Mouse (Mus musculus) neural tube, embryonic 11.5 days (tissue): ENCODE results near the gene Mllt6. TPM values are rescaled to one million over a fixed set of nuclear protein-coding genes. Genes with fewer than 3 reads are reported as not detected.

ENCODE experiments used
- ATAC-seq: fragments of 200-750 bp; cut with Nextera tagmentation; 2 replicates; pipeline ENCODE4 v1.8.0; 2017; ENCODE audit warnings: moderate number of reproducible peaks, mild to moderate bottlenecking, moderate TSS enrichment, moderate library complexity; ENCODE audit not compliant: insufficient read depth, low FRiP score, low TSS enrichment
- DNase-seq: peaks from one replicate; pipeline ENCODE4 v3.0.0-alpha.2; 2015; ENCODE audit warnings: low spot score
- H3K27ac ChIP-seq: fragments of 300-500 bp; sonication (generic); 2 replicates; pipeline ENCODE4 v1.5.1; 2014; ENCODE audit warnings: low read depth, mild to moderate bottlenecking, low read length
- H3K27me3 ChIP-seq: fragments of 300-500 bp; sonication (generic); 2 replicates; pipeline ENCODE4 v1.6.1; 2014; ENCODE audit warnings: mild to moderate bottlenecking, low read length, mixed read lengths; ENCODE audit not compliant: control insufficient read depth, insufficient read depth
- H3K36me3 ChIP-seq: fragments of 300-500 bp; sonication (generic); 2 replicates; pipeline ENCODE4 v1.6.1; 2014; ENCODE audit warnings: mild to moderate bottlenecking, low read length, moderate library complexity, mixed read lengths; ENCODE audit not compliant: control insufficient read depth, insufficient read depth
- H3K4me1 ChIP-seq: fragments of 300-500 bp; sonication (generic); 2 replicates; pipeline ENCODE4 v1.6.1; 2014; ENCODE audit warnings: low read length, mixed read lengths; ENCODE audit not compliant: control insufficient read depth, insufficient read depth
- H3K4me2 ChIP-seq: fragments of 300-500 bp; sonication (generic); 2 replicates; pipeline ENCODE4 v1.6.1; 2014; ENCODE audit warnings: low read depth, mild to moderate bottlenecking, moderate library complexity
- H3K4me3 ChIP-seq: fragments of 300-500 bp; sonication (generic); 2 replicates; pipeline ENCODE4 v1.5.1; 2014; ENCODE audit warnings: low read depth, low read length
- H3K9ac ChIP-seq: fragments of 300-500 bp; sonication (generic); 2 replicates; pipeline ENCODE4 v1.6.1; 2014; ENCODE audit warnings: mild to moderate bottlenecking, low read length
- H3K9me3 ChIP-seq: fragments of 300-500 bp; sonication (generic); 2 replicates; pipeline ENCODE4 v1.6.1; 2016; ENCODE audit warnings: low read length; ENCODE audit not compliant: control insufficient read depth
- WGBS: fragments of 180-500 bp; shearing (Covaris S2); extraction: QIAGEN DNeasy Blood & Tissue Kit; methylation state at CpG from one replicate; pipeline ENCODE4 v1.1.7; 2014; 5-methylcytosine and 5-hydroxymethylcytosine counted together
- polyA plus RNA-seq: library from polyadenylated mRNA; unstranded; fragments of >200 nt; fragmentation: Nextera tagmentation; extraction: Ambion mirVana; gene quantifications from 2 replicates; pipeline ENCODE4 v1.2.1, GENCODE M21; 2014

The Mllt6 gene
- 3.9 and 4.5 TPM in 2 replicates for polyA plus RNA-seq

DNA sequence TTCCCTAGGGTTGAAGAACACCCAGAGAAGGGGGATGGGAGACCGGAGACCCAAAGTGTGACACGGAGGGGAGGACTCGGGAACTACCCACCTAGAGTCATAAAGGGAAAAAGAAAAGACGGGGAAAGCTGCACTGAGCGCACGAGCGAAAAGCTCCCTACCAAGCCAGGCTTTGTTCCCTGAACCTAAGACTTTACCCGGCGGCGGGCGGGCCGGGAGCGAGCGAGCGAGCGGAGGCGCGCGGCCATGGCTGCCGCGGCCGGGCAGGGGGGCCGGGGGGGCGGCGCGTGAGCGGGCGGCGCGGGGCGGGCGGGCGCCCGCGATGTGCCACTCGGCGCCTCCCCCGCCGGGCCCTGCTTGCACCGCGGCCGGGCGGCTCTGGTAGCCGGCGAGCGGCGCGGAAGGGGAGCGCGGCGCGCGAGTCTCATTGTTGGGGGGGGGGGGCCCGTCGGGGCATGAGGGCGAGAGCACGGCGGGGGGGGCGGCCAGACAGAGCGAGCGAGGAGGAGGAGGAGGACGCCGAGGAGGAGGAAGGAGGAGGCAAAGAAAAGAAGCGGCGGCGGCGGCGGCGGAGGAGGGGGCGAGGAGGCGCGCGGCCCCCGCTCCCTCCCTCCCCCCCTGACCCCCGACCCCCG is at the start of gene Mllt6:
TSS of gene Mllt6 (plus strand) at position 522 of the 635 bp plus-strand sequence.
- Histone ChIP-seq H3K9ac (peak within 1 kb of the TSS; percentile 88), H3K36me3 (peaks cover 3% of the 10 kb centered on the region), H3K27ac (peak within 1 kb of the TSS; percentile 80), H3K27me3 (peaks cover 23% of the 10 kb centered on the region), H3K4me1 (peaks cover 24% of the 10 kb centered on the region), H3K4me3 (peak within 1 kb of the TSS; percentile 94), H3K9me3 (no peaks in the 10 kb centered on the region), H3K4me2 (peak within 1 kb of the TSS; percentile 84)
- ATAC-seq (peak; percentile 46; the same call in 1 of the 2 replicates), DNase-seq (peak; percentile 90)
- 1% methylated on average over 42 of the region's 76 CpGs for WGBS

DNA sequence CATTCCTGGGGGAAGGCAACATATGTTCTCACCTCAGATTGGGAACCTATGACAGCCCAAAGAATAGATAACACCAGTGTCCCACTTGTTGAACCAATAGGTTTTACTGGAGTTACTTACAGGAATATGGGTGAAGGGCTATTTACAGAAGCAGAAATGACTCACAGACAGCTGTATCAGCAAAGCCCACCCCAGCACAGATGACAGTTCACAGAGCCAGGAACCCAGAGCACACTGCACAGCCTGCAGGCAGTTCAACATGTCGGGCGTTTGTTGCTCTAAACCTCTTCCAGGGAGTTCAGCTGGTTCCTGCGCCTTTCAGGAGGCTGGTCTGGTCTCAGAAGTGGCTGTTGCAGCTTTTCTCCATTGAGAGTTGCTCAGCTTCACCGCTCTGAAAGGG is 47.9 kb upstream of the Mllt6 start:
- no peaks in the 10 kb centered on the region for H3K27me3 ChIP-seq
- no peaks in the 10 kb centered on the region for H3K9me3 ChIP-seq
- 78% methylated on average over 4 of the region's 4 CpGs for WGBS
- H3K4me3 ChIP-seq: no peak overlapping the region
- no peak overlapping the region for H3K4me2 ChIP-seq
- no peaks in the 10 kb centered on the region for H3K4me1 ChIP-seq
- H3K27ac ChIP-seq: no peak overlapping the region
- DNase-seq (no peak), ATAC-seq (no peak)
- H3K9ac ChIP-seq: no peak overlapping the region
- H3K36me3 ChIP-seq: no peaks in the 10 kb centered on the region

DNA sequence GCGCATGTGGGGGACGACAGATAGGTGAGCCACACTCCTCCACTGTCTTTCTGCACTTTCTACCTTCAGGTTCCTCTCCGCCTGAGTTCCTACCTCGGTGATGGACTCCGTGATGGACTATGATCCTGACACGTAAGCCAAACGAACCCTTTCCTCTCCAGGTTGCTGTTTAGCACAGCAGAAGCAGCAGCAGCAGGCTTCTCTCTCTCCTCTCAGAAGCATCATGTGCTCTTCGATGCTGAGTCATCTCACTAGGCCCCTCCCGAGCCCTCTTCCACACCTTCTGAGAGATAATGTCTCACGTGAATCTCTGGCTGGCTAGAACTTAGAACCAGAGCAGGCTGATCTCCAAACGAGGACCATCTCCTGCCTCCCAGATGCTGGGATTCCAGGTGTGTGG is 44.8 kb upstream of the Mllt6 start:
- Histone ChIP-seq H3K9ac (no peak overlapping the region), H3K27me3 (no peaks in the 10 kb centered on the region), H3K9me3 (no peaks in the 10 kb centered on the region), H3K4me2 (no peak overlapping the region), H3K27ac (no peak overlapping the region), H3K4me3 (no peak overlapping the region), H3K36me3 (no peaks in the 10 kb centered on the region), H3K4me1 (no peaks in the 10 kb centered on the region)
- DNase-seq: peak; percentile 1
- 50% methylated on average over 11 of the region's 11 CpGs for WGBS
- ATAC-seq: no peak

DNA sequence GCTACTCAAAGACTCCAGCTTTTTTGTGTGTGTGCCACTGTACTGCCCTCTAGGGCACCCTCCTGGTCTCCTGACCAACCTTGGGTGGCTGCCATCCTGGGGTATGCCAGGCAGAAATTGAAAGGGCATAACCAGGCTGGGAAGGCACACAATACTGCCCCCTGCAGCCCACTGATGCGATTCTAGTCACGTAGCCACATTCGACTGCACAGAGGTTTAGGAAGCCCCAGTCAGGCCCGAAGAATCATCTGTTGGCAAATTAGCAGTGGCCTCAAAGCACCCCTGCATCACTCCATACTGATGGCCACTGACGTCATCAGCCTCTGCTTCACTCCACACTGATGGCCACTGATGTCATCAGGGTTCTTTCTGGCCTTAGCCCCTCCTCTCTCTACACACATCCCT is 43.8 kb upstream of the Mllt6 start:
- Histone ChIP-seq H3K4me2 (no peak overlapping the region), H3K36me3 (no peaks in the 10 kb centered on the region), H3K9ac (no peak overlapping the region), H3K27ac (no peak overlapping the region), H3K9me3 (no peaks in the 10 kb centered on the region), H3K4me1 (no peaks in the 10 kb centered on the region), H3K27me3 (no peaks in the 10 kb centered on the region), H3K4me3 (no peak overlapping the region)
- no peak for ATAC-seq
- WGBS: 57% methylated on average over 5 of the region's 5 CpGs
- peak; percentile 44 for DNase-seq

DNA sequence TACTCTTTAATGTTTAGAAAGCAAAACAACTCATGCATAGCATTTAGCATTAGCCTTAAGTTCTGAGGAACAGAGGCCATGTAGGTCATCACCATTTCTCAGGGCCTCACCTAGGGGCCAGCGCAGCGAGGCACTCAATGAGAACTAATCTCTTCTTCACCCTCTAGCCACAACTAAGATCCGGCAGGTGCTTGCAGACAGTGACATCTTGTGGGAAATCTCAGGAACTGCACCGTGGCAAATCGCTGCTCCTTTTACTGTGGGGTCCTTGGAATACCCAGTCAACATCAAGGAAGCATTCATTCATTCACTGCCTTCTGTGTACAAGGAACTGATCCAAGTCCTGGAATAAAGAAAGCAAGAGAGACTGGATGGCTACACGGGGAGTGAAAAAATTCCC is 40.8 kb upstream of the Mllt6 start:
- 2% methylated on average over 6 of the region's 6 CpGs for WGBS
- H3K27ac ChIP-seq: no peak overlapping the region
- H3K36me3 ChIP-seq: no peaks in the 10 kb centered on the region
- peaks cover 11% of the 10 kb centered on the region for H3K4me1 ChIP-seq
- H3K27me3 ChIP-seq: peaks cover 7% of the 10 kb centered on the region
- H3K4me2 ChIP-seq: no peak overlapping the region
- peak; percentile 81 for DNase-seq
- no peak overlapping the region for H3K4me3 ChIP-seq
- no peak for ATAC-seq
- H3K9me3 ChIP-seq: no peaks in the 10 kb centered on the region
- H3K9ac ChIP-seq: no peak overlapping the region

DNA sequence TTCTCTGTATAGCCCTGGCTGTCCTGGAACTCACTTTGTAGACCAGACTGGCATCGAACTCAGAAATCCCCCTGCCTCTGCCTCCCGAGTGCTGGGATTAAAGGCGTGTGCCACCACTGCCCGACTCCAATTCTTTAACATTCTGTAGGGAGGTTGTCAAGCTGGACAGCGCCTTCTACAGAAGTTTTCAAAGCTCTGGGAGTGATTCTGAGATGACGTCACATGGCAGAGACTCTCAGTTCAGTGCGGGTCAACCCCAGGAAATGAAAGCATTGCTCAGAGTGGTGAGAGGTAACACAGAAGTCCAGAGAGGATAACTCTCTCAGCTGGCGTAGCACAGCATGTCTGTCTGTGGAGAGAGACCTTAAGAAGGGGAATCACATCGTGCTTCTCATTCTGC is 40.0 kb upstream of the Mllt6 start:
- no peaks in the 10 kb centered on the region for H3K9me3 ChIP-seq
- no peak overlapping the region for H3K4me3 ChIP-seq
- no peak overlapping the region for H3K4me2 ChIP-seq
- no peak for ATAC-seq
- WGBS: 68% methylated on average over 9 of the region's 9 CpGs
- H3K27ac ChIP-seq: no peak overlapping the region
- peaks cover 18% of the 10 kb centered on the region for H3K4me1 ChIP-seq
- no peak for DNase-seq
- H3K9ac ChIP-seq: no peak overlapping the region
- peaks cover 15% of the 10 kb centered on the region for H3K27me3 ChIP-seq
- no peaks in the 10 kb centered on the region for H3K36me3 ChIP-seq

DNA sequence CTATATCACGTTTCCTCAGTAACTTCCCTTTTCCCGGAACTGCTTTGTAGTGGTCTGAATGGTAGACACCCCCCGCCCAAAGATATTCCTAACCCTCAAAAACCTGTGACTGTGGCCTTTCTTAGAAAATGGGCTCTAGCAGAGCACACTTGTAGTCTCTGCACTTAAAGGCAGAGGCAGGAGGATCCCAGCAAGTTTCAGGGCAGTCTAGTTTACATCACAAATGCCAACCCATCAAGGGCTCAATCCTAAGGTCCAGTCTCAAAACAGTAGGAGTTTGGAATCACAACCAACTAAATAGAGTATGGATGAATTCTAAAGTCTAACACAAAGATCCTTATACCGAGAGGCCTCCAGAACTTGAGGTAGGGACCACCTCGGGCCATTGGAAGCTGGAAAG is 37.7 kb upstream of the Mllt6 start:
- Histone ChIP-seq H3K9me3 (no peaks in the 10 kb centered on the region), H3K27me3 (peaks cover 31% of the 10 kb centered on the region), H3K4me2 (no peak overlapping the region), H3K27ac (no peak overlapping the region), H3K4me3 (no peak overlapping the region), H3K36me3 (no peaks in the 10 kb centered on the region), H3K9ac (no peak overlapping the region), H3K4me1 (peaks cover 23% of the 10 kb centered on the region)
- no peak for ATAC-seq
- no peak for DNase-seq
- WGBS: 73% methylated on average over 5 of the region's 5 CpGs

DNA sequence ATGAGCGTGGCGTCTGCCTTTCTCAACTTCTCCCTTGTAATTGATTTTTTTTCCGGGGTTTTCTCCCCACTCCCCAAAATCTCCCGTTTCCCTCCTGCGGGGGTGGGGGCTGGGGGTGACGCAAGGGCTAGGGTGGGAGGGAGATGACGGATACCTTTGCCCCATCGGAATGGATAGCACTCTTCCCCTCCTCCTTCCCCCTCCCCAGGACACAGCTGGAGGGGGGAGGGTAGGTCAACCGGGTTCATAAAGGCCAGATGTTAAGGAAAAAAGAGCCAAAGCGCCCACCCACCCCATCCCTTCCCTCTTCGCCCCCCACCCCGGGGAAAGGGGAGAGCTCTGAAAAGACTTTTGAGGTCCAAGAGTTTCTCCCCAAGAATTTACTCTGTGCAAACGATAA is 36.8 kb upstream of the Mllt6 start:
- Histone ChIP-seq H3K27ac (no peak overlapping the region), H3K9me3 (no peaks in the 10 kb centered on the region), H3K27me3 (peaks cover 38% of the 10 kb centered on the region), H3K36me3 (no peaks in the 10 kb centered on the region), H3K4me1 (peaks cover 25% of the 10 kb centered on the region), H3K9ac (no peak overlapping the region), H3K4me2 (no peak overlapping the region), H3K4me3 (no peak overlapping the region)
- no peak for DNase-seq
- no peak for ATAC-seq
- WGBS: 3% methylated on average over 13 of the region's 13 CpGs

DNA sequence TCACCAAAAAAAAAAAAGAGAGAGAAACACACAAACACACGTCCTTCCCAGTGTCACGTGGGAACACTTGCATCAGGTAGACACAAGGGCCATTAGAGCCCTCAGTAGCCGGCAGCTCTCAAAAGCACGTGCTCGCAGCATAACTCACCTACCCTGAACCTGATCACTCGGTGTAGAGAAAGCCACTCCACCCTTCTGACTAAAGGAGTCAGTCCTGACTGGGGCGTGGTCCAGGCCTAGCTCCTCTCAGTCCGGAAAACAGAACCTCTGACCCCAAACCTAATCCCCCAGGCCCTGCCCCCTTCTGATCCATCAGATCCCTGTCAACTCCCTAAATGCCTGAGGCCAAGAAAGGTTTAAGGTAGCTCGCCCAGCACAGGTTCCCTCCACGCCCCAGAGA is 36.4 kb upstream of the Mllt6 start:
- 3% methylated on average over 10 of the region's 10 CpGs for WGBS
- ATAC-seq: no peak

More for the DNA sequence above, 36.4 kb upstream of the Mllt6 start:
- Histone ChIP-seq H3K27me3 (peaks cover 38% of the 10 kb centered on the region), H3K27ac (no peak overlapping the region), H3K9me3 (no peaks in the 10 kb centered on the region), H3K4me3 (no peak overlapping the region), H3K4me2 (peak overlapping the region; percentile 87), H3K4me1 (peaks cover 25% of the 10 kb centered on the region), H3K9ac (no peak overlapping the region), H3K36me3 (no peaks in the 10 kb centered on the region)
- DNase-seq: no peak
